In the genomic region with DNA sequence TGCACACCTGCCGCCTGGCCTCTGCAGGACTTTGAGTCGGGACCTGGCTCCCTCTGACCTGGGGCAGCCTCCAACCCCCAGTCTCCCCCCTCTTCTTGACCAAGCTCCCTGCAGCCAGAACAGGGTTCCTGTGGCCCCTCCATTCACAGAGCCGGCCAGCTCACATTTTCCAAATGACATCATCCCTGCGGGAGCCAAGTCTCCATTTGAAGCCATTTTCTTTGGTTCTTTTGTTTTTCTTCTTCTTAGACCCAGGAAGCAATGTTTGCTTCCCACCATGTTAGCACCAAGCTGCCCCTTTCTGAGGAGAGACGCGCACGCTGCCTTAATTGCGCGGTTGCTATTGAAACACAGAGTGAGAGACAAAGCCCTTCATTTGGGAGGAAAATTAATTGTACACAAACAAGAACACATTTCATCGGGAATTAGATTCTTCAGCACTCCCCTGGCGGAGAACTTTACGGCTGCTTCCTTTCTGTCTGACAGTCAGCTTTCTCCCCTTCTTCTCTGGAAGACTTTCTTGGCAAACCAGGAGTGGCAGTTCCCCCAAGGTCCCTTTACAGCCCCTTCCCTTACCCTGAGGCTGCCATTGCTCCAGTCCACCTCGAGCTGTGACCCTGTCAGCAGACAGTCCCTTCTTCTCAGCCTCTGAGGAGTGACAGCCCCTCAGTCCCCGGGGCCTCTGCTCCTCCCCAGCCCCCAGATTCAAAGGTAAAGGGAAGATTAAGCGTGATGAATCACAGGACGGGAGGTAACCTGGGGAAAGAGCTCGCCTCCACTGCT, we compare ENCODE assay signal across 8 mouse cellular contexts.
DNase-seq lines count a peak whose midpoint lies in the region; ATAC-seq and TF ChIP-seq lines count a peak whose summit lies in the region.
"Not testable (repeated sequence)": the region's sequence is repeated elsewhere in the genome, so short reads cannot be mapped to it uniquely, and the experiment has no call there.

No protein-coding gene starts in this region.

- ATAC-seq in kidney, postnatal 0 days (replicated peaks; ENCODE audit: low FRiP score, low read depth); lung, embryonic 14.5 days (ENCODE audit: insufficient read depth); midbrain, postnatal 0 days (ENCODE audit: low FRiP score): not testable (repeated sequence)

- 9% methylated on average over 14 of the region's 17 CpGs for WGBS in kidney, postnatal 0 days
- 19% methylated on average over 13 of the region's 17 CpGs for WGBS in lung, embryonic 14.5 days
- WGBS in midbrain, postnatal 0 days: 8% methylated on average over 14 of the region's 17 CpGs

- not testable (repeated sequence) for H3K9ac ChIP-seq in kidney, postnatal 0 days (ENCODE audit: low read depth, low read length); lung, embryonic 14.5 days
- 0 out of 2 replicates have a peak overlapping the region, but pooled peaks have one; percentile 24 for H3K9ac ChIP-seq in midbrain, postnatal 0 days (replicated peaks; ENCODE audit: low read length, poor library complexity, severe bottlenecking)

- H3K36me3 ChIP-seq in kidney, postnatal 0 days (ENCODE audit: insufficient read depth, low read length); lung, embryonic 14.5 days (ENCODE audit: insufficient read depth); midbrain, postnatal 0 days (ENCODE audit: insufficient read depth, low read length): not testable (repeated sequence)

- not testable (repeated sequence) for H3K27me3 ChIP-seq in kidney, postnatal 0 days (ENCODE audit: insufficient read depth, low read length); lung, embryonic 14.5 days (ENCODE audit: insufficient read depth, low read length); midbrain, postnatal 0 days (ENCODE audit: insufficient read depth, low read length)

- not testable (repeated sequence) for H3K27ac ChIP-seq in kidney, postnatal 0 days; lung, embryonic 14.5 days (ENCODE audit: low read depth); midbrain, postnatal 0 days (ENCODE audit: low read depth, low read length)

- not testable (repeated sequence) for H3K4me1 ChIP-seq in kidney, postnatal 0 days (replicated peaks; ENCODE audit: insufficient read depth, low read length); lung, embryonic 14.5 days (ENCODE audit: insufficient read depth); midbrain, postnatal 0 days (ENCODE audit: insufficient read depth, low read length)

- peak; percentile 44 for DNase-seq in adrenal gland, postnatal 14 days
- peak; percentile 40 for DNase-seq in fibroblast of lung, adult 2 months (ENCODE audit: low read depth)
- peak; percentile 49 to 65 for DNase-seq in gastrocnemius, postnatal 4 days (ENCODE audit: low spot score in 2 of 2)
- DNase-seq in heart, postnatal 36 days: peak; percentile 68 to 71
- DNase-seq in kidney, postnatal 0 days (ENCODE audit: low spot score): peak; percentile 55
- DNase-seq in lung, embryonic 14.5 days: peak; percentile 70
- DNase-seq in midbrain, postnatal 0 days (ENCODE audit: low spot score): peak; percentile 71
- peak; percentile 51 for DNase-seq in urinary bladder, postnatal 14 days (ENCODE audit: low spot score)

- H3K4me2 ChIP-seq in kidney, postnatal 0 days (ENCODE audit: low read length): 0 out of 2 replicates have a peak overlapping the region, but pooled peaks have one; percentile 19
- peak overlapping the region; percentile 29; the same call in 1 of the 2 replicates for H3K4me2 ChIP-seq in lung, embryonic 14.5 days
- not testable (repeated sequence) for H3K4me2 ChIP-seq in midbrain, postnatal 0 days (ENCODE audit: low read depth, low read length, poor library complexity, severe bottlenecking)

- not testable (repeated sequence) for TF ChIP-seq CTCF in kidney, postnatal 0 days (IDR thresholded peaks at IDR 0.05; ENCODE audit: low read depth); lung, embryonic 14.5 days (IDR thresholded peaks at IDR 0.05; ENCODE audit: low read depth); midbrain, postnatal 0 days (IDR thresholded peaks at IDR 0.05)

- H3K9me3 ChIP-seq in kidney, postnatal 0 days (replicated peaks; ENCODE audit: low read length); lung, embryonic 14.5 days (ENCODE audit: low read depth, low read length); midbrain, postnatal 0 days (ENCODE audit: low read length): not testable (repeated sequence)

- not testable (repeated sequence) for H3K4me3 ChIP-seq in kidney, postnatal 0 days (replicated peaks; ENCODE audit: low read depth, low read length); lung, embryonic 14.5 days (ENCODE audit: low read depth, low read length); midbrain, postnatal 0 days (ENCODE audit: low read depth, low read length)

- intact Hi-C loops in heart, postnatal 36 days (cut with DNase I): not testable (repeated sequence)
